Mouse (Mus musculus): ENCODE results near the gene Atp5f1.
A peak's percentile ranks its signal among the peaks of the same experiment; 100 is the strongest.

Atp5f1 gene

GRCm38 (mm10) chr3:105900266-105900665 lies 59.6 kb downstream of the Atp5f1 start:
- DNase-seq (ENCODE audit: low spot score in 2 of 2) = no peak

- peak; percentile 85 to 86 for DNase-seq (ENCODE audit: low spot score in 2 of 2)
Observed at GRCm38 (mm10) chr3:105899394-105900147, 60.3 kb downstream of the Atp5f1 start.

GRCm38 (mm10) chr3:105898861-105899260 lies 61.0 kb downstream of the Atp5f1 start:
- DNase-seq (ENCODE audit: low spot score in 2 of 2) = no peak

GRCm38 (mm10) chr3:105898325-105898724 lies 61.6 kb downstream of the Atp5f1 start:
- DNase-seq (ENCODE audit: low spot score in 2 of 2) = no peak

- no peak for DNase-seq (ENCODE audit: low spot score in 2 of 2)
Observed at GRCm38 (mm10) chr3:105896811-105897210, 63.1 kb downstream of the Atp5f1 start.

- peak in 1 of 2 experiments; percentile 62 for DNase-seq (ENCODE audit: low spot score in 2 of 2)
Observed at GRCm38 (mm10) chr3:105894601-105895592, 65.0 kb downstream of the Atp5f1 start.

GRCm38 (mm10) chr3:105893941-105894391 lies 65.9 kb downstream of the Atp5f1 start:
- DNase-seq (ENCODE audit: low spot score in 2 of 2) = no peak

Measured in frontal cortex, postnatal 36 days (tissue).